Mouse (Mus musculus) midbrain, embryonic 16.5 days (tissue): ENCODE measurements at regions not wholly inside any gene's neighbourhood (a gene's known extent, or its start where the extent isn't known, plus 50 kb on each side); places are given as distances from the start of the nearest gene placed in this dataset.

Source experiments
- ATAC-seq: fragments of 200-750 bp; cut with Nextera tagmentation; 2 replicates; pipeline ENCODE4 v1.8.0; 2017; ENCODE audit warnings: moderate TSS enrichment
- H3K27ac ChIP-seq: fragments of 300-500 bp; sonication (generic); 2 replicates; pipeline ENCODE4 v1.5.1; 2014; ENCODE audit warnings: mild to moderate bottlenecking, low read length, mixed read lengths
- H3K27me3 ChIP-seq: fragments of 300-500 bp; sonication (generic); 2 replicates; pipeline ENCODE4 v1.6.1; 2014; ENCODE audit warnings: low read depth, low read length, mixed read lengths; ENCODE audit not compliant: control insufficient read depth, insufficient read depth
- H3K36me3 ChIP-seq: fragments of 300-500 bp; sonication (generic); 2 replicates; pipeline ENCODE4 v1.6.1; 2014; ENCODE audit warnings: mild to moderate bottlenecking, low read length, moderate library complexity, mixed read lengths; ENCODE audit not compliant: control insufficient read depth, insufficient read depth
- H3K4me1 ChIP-seq: fragments of 300-500 bp; sonication (generic); 2 replicates; pipeline ENCODE4 v1.6.1; 2014; ENCODE audit warnings: mild to moderate bottlenecking, low read length, mixed read lengths; ENCODE audit not compliant: control insufficient read depth, insufficient read depth
- H3K4me2 ChIP-seq: fragments of 300-500 bp; sonication (generic); 2 replicates; pipeline ENCODE4 v1.6.1; 2014; ENCODE audit warnings: mild to moderate bottlenecking, low read length, mixed read lengths
- H3K4me3 ChIP-seq: fragments of 300-500 bp; sonication (generic); 2 replicates; pipeline ENCODE4 v1.5.1; 2014; ENCODE audit warnings: low read depth, mild to moderate bottlenecking, low read length, moderate library complexity, mixed read lengths
- H3K9ac ChIP-seq: fragments of 300-500 bp; sonication (generic); 2 replicates; pipeline ENCODE4 v1.6.1; 2014; ENCODE audit warnings: low read depth, low read length, mixed read lengths
- H3K9me3 ChIP-seq: fragments of 300-500 bp; sonication (generic); replicated peaks from 2 replicates; pipeline ENCODE4 v1.6.1; 2014; ENCODE audit warnings: mild to moderate bottlenecking, low read length, mixed read lengths; ENCODE audit not compliant: control insufficient read depth, poor library complexity, severe bottlenecking
- WGBS: fragments of 180-500 bp; shearing (Covaris S2); extraction: QIAGEN DNeasy Blood & Tissue Kit; methylation state at CpG from one replicate; pipeline ENCODE4 v1.1.7; 2014; 5-methylcytosine and 5-hydroxymethylcytosine counted together

- 95% methylated on average over 8 of the region's 8 CpGs for WGBS
- ATAC-seq: no peak
- H3K4me2 ChIP-seq: no peak overlapping the region
- no peaks in the 10 kb centered on the region for H3K27me3 ChIP-seq
- no peaks in the 10 kb centered on the region for H3K4me1 ChIP-seq
- no peaks in the 10 kb centered on the region for H3K9me3 ChIP-seq
- H3K4me3 ChIP-seq: no peak overlapping the region
- no peaks in the 10 kb centered on the region for H3K36me3 ChIP-seq
- H3K9ac ChIP-seq: no peak overlapping the region
- no peak overlapping the region for H3K27ac ChIP-seq
These were observed 71.9 kb upstream of the Myo10 start for GRCm38 (mm10) chr15:25550269-25551054.

GRCm38 (mm10) chr15:25554945-25555344 lies 67.4 kb upstream of the Myo10 start:
- WGBS: 90% methylated on average over 10 of the region's 10 CpGs
- Histone ChIP-seq H3K4me3 (no peak overlapping the region), H3K27ac (no peak overlapping the region), H3K4me1 (no peaks in the 10 kb centered on the region), H3K9me3 (no peaks in the 10 kb centered on the region), H3K27me3 (no peaks in the 10 kb centered on the region), H3K9ac (no peak overlapping the region), H3K36me3 (no peaks in the 10 kb centered on the region), H3K4me2 (no peak overlapping the region)
- ATAC-seq: no peak

GRCm38 (mm10) chr15:25555852-25556251 lies 66.5 kb upstream of the Myo10 start:
- no peak for ATAC-seq
- 34% methylated on average over 2 of the region's 2 CpGs for WGBS
- Histone ChIP-seq H3K4me3 (no peak overlapping the region), H3K4me1 (no peaks in the 10 kb centered on the region), H3K9ac (no peak overlapping the region), H3K36me3 (no peaks in the 10 kb centered on the region), H3K27ac (no peak overlapping the region), H3K4me2 (no peak overlapping the region), H3K27me3 (no peaks in the 10 kb centered on the region), H3K9me3 (no peaks in the 10 kb centered on the region)

GRCm38 (mm10) chr15:25557566-25557965 lies 64.8 kb upstream of the Myo10 start:
- WGBS: 84% methylated on average over 8 of the region's 8 CpGs

GRCm38 (mm10) chr15:25558240-25558639 lies 64.1 kb upstream of the Myo10 start:
- no peaks in the 10 kb centered on the region for H3K4me1 ChIP-seq

More at GRCm38 (mm10) chr15:25557566-25557965, 64.8 kb upstream of the Myo10 start:
- Histone ChIP-seq H3K9ac (no peak overlapping the region), H3K4me1 (no peaks in the 10 kb centered on the region), H3K4me2 (no peak overlapping the region), H3K9me3 (no peaks in the 10 kb centered on the region), H3K27ac (no peak overlapping the region), H3K4me3 (no peak overlapping the region), H3K36me3 (no peaks in the 10 kb centered on the region), H3K27me3 (no peaks in the 10 kb centered on the region)
- ATAC-seq: no peak

GRCm38 (mm10) chr15:25563641-25564040 lies 58.7 kb upstream of the Myo10 start:
- Histone ChIP-seq H3K27me3 (no peaks in the 10 kb centered on the region), H3K9ac (no peak overlapping the region), H3K36me3 (no peaks in the 10 kb centered on the region), H3K4me2 (no peak overlapping the region), H3K4me1 (no peaks in the 10 kb centered on the region), H3K27ac (no peak overlapping the region), H3K9me3 (no peaks in the 10 kb centered on the region), H3K4me3 (no peak overlapping the region)
- ATAC-seq: no peak
- whole genome bisulfite sequencing: 81% methylated on average over 7 of the region's 7 CpGs

More at GRCm38 (mm10) chr15:25558240-25558639, 64.1 kb upstream of the Myo10 start:
- Histone ChIP-seq H3K27me3 (no peaks in the 10 kb centered on the region), H3K4me2 (no peak overlapping the region), H3K27ac (no peak overlapping the region), H3K9ac (no peak overlapping the region), H3K4me3 (no peak overlapping the region), H3K9me3 (no peaks in the 10 kb centered on the region), H3K36me3 (no peaks in the 10 kb centered on the region)
- ATAC-seq: no peak
- WGBS: 68% methylated on average over 7 of the region's 7 CpGs

GRCm38 (mm10) chr15:25572495-25572894 lies 49.8 kb upstream of the Myo10 start:
- H3K9ac ChIP-seq: no peak overlapping the region
- 56% methylated on average over 6 of the region's 6 CpGs for WGBS
- ATAC-seq: no peak

More at GRCm38 (mm10) chr15:25572495-25572894, 49.8 kb upstream of the Myo10 start:
- Histone ChIP-seq H3K27ac (no peak overlapping the region), H3K36me3 (no peaks in the 10 kb centered on the region), H3K27me3 (no peaks in the 10 kb centered on the region), H3K4me3 (no peak overlapping the region), H3K4me1 (no peaks in the 10 kb centered on the region), H3K4me2 (no peak overlapping the region), H3K9me3 (no peaks in the 10 kb centered on the region)
